Mouse (Mus musculus) megakaryocyte-erythroid progenitor cell, adult 5-6 weeks (primary cell): Measurements from ENCODE around the gene Rnase13. TPM values are rescaled to one million over a fixed set of nuclear protein-coding genes. Genes with fewer than 3 reads are reported as not detected.
A peak's percentile ranks its signal among the peaks of the same experiment; 100 is the strongest.

Source experiments
- ATAC-seq: replicated peaks from 2 replicates; pipeline ENCODE4 v1.8.0; 2016; ENCODE audit warnings: mild to moderate bottlenecking, inconsistent platforms; ENCODE audit not compliant: severe bottlenecking, poor library complexity, low FRiP score, low TSS enrichment
- total RNA-seq, 2 experiments: library from RNA; stranded (forward) in 1 of 2; stranded (reverse) in 1 of 2; fragments of 200-1000, 215-1000 nt in 1 of 2; fragments of >200 nt in 1 of 2; fragmentation: Nextera tagmentation in 1 of 2; gene quantifications; 2 replicates each; pipeline ENCODE4 v1.2.3; 2014 to 2017

Gene Rnase13
- total RNA-seq, 2 experiments from 2014 or later = not detected

- no peak for ATAC-seq
Observed at GRCm38 (mm10) chr14:51913960-51914762, 8.4 kb downstream of the Rnase13 start, which contains the start of gene Ndrg2. TSS of gene Ndrg2 (minus strand) at chr14:51914158.

GRCm38 (mm10) chr14:51913062-51913959, 9.3 kb downstream of the Rnase13 start:
- ATAC-seq = peak; percentile 78

DNA sequence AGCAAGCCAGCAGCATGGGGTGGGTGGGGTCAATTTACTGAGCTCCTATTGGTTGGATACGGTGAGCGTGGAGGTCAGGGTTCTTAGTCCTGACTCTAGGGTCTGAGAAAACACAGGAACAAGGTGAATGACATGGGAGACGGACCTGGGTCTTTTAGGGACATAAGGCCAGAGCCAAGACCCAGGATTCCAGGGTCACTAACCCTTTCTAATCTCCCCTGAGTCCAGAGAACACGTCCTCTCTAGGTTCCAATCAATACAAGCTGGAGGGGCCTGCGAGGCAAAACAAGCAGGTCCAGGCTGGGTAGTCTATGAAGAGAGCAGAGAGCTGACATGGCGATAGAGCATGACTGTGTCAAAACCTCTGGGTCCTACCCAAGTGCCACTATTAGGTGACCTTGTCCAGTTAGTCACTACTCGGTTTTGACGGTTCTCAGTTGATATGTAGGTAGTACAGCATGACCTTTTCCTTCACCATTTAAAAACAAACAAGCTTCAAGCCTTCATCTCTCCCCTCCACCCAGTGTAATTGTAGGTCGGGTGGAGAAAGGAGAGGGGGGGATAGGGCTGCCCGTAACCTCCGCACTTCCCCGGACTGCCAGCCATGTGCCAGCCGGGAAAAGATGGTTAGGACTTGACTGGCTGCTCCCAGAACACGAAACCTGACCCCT, 10.0 kb downstream of the Rnase13 start:
- ATAC-seq = no peak

GRCm38 (mm10) chr14:51911301-51911700, 11.3 kb downstream of the Rnase13 start:
- no peak for ATAC-seq

- ATAC-seq = peak; percentile 75
Observed at GRCm38 (mm10) chr14:51906102-51906501, 16.5 kb downstream of the Rnase13 start.

DNA sequence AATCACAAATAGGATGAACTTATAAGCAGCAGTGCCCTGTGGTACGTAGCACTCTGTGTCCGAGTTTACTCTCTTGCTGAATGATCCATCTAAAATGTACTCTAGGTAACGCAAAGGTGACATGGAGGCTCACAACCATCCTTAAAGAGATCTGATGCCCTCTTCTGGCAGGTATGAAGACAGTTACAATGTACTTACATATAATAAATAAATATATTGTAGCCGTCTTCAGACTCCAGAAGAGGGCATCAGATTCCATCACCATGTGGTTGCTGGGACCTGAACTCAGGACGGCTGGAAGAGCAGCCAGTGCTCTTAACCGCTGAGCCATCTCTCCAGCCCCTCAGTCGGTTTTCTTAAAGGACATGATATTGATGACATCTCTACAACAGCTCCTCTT, 17.9 kb downstream of the Rnase13 start:
- ATAC-seq = no peak

DNA sequence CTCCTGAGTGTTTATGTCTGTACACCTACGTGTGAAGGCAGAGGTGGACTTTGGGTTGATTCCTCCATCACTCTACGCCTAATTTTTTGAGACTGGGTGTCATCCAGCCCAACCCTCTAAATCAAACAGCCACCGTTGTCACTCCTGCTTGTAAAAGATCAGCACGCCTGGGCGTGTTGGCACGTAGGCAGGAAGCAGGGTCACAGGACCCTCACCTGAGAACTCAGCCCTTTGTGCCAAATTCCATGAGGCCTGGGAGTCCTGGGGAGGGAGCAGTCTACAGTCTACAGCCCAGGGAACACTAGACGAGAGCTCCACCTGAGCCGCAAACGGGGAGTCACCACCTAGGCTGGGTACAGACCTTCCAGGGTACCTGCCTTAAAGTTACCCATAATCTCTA, 18.8 kb downstream of the Rnase13 start:
- no peak for ATAC-seq

DNA sequence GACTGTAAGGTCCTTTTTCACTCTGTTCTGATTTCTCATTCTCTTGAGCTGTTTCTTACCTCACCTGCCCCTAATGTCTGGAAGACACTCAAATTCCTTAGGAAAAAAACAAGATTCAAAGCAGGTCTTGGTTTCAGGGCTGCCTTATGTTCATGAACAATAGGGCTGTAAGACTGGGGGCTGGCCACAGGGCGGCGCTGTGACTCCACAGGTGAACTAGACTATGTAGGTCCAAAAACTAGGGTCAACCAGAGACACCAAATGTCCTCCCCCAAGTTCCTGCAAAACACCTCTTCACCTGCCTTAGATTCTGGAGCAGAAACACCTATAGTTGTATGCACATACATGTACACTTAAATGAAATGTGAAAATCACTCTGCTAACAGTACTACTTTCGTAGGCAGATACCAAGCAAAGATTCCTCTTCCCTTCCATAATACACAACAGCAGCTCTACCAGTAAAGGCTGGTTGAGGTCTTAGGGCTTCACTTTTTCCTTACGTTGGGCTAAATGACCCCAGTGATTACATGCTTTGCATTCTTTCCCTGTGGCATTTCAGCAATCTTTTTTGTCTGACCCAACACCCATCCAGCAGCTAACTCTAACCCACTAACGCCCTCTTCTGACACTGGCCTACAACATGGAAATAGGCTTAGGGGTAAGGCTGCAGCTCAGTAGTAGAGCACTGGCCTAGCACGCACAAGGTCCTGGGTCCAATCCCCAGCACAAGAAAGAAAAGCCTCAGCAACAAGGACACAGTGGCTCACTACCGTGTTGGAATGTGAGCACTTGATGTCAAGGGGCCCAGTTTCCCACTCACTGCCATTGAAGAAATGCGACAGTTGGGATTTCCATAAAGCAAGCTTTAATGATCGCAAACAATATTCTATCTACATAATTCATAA, 19.5 kb downstream of the Rnase13 start:
- ATAC-seq = peak; percentile 54; the same call in 1 of the 2 replicates

- ATAC-seq = no peak
Observed at GRCm38 (mm10) chr14:51899351-51899750, 23.2 kb downstream of the Rnase13 start.

GRCm38 (mm10) chr14:51896539-51897170, 25.9 kb downstream of the Rnase13 start:
- no peak for ATAC-seq

GRCm38 (mm10) chr14:51896019-51896418, 26.6 kb downstream of the Rnase13 start:
- no peak; the same call in 1 of the 2 replicates for ATAC-seq

DNA sequence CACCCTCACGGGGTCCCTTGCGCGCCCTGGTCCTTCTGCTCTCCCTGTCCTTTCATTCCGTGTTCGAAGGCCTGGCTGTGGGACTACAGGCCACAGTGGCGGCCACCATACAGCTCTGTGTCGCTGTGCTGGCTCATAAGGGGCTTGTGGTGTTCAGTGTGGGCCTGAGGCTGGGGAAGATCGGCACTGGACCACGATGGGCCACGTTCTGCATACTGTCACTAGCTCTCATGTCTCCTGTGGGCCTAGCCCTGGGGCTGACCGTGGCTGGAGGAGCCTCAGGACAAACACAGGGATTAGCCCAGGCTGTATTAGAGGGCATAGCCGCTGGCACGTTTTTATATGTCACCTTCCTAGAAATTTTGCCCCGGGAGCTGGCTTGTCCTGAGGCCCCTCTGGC, 27.5 kb downstream of the Rnase13 start:
- ATAC-seq = no peak

- ATAC-seq = peak; percentile 52
Observed at GRCm38 (mm10) chr14:51893809-51894208, 28.8 kb downstream of the Rnase13 start.

GRCm38 (mm10) chr14:51893094-51893794, 29.3 kb downstream of the Rnase13 start:
- peak; percentile 39 for ATAC-seq

GRCm38 (mm10) chr14:51892191-51892939, 30.2 kb downstream of the Rnase13 start, which contains the start of gene Slc39a2:
TSS of gene Slc39a2 (plus strand) at chr14:51892889.
- ATAC-seq = no peak

DNA sequence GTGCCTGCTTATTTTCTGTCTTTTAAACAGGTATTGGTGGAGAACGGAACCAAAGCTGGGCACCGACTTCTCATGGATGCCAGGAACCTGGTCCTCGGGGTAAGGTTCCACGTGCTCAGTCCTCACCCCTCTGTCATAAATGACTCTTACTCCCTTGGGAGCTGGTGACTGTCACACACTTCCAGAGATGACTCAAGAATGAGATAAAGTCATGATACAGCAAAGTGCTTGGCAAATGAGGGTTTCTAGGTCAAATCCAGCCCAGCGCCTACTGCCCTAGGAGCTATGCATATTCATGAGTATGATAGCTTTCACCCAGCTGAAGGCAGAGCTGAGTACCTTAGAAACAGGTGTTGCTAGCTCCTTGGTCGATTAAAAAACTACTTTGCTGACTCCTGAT, 32.7 kb downstream of the Rnase13 start:
- no peak for ATAC-seq

DNA sequence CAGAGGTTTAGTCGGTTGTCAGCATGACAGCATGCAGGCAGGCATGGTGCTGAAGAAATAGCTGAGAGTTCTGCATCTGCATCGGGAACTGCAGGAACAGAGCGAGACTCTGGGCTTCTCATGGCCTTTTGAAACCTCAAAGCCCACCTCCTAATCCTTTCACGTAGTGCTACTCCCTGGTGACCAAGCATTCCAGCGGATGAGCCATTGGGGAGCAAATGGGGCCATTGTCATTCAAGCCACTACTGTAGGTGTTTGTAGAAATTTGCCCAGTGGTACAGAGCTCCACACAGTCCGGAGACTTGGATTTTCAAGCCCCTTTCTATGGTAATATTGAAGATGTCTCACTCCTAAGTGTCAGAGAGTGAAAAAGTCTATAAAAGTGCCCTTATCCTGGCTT, 36.5 kb downstream of the Rnase13 start:
- no peak for ATAC-seq
